Mouse (Mus musculus) hindbrain, embryonic 12.5 days (tissue): ENCODE measurements around the gene Dgkh. TPM values are rescaled to one million over a fixed set of nuclear protein-coding genes. Genes with fewer than 3 reads are reported as not detected.
A peak's percentile ranks its signal among the peaks of the same experiment; 100 is the strongest.

Experiments used
- ATAC-seq: fragments of 200-750 bp; cut with Nextera tagmentation; 2 replicates; pipeline ENCODE4 v1.8.0; 2017; ENCODE audit warnings: moderate TSS enrichment; ENCODE audit not compliant: low FRiP score
- H3K27ac ChIP-seq: fragments of 300-500 bp; sonication (generic); 2 replicates; pipeline ENCODE4 v1.5.1; 2016; ENCODE audit warnings: mild to moderate bottlenecking
- H3K27me3 ChIP-seq: fragments of 300-500 bp; sonication (generic); 2 replicates; pipeline ENCODE4 v1.6.1; 2016; ENCODE audit warnings: mild to moderate bottlenecking
- H3K36me3 ChIP-seq: fragments of 300-500 bp; sonication (generic); 2 replicates; pipeline ENCODE4 v1.6.1; 2016; ENCODE audit warnings: mild to moderate bottlenecking
- H3K4me1 ChIP-seq: fragments of 300-500 bp; sonication (generic); 2 replicates; pipeline ENCODE4 v1.6.1; 2016
- H3K4me2 ChIP-seq: fragments of 300-500 bp; sonication (generic); replicated peaks from 2 replicates; pipeline ENCODE4 v1.6.1; 2016; ENCODE audit warnings: mild to moderate bottlenecking
- H3K4me3 ChIP-seq: fragments of 300-500 bp; sonication (generic); 2 replicates; pipeline ENCODE4 v1.5.1; 2016; ENCODE audit warnings: mild to moderate bottlenecking
- H3K9ac ChIP-seq: fragments of 300-500 bp; sonication (generic); 2 replicates; pipeline ENCODE4 v1.6.1; 2016; ENCODE audit warnings: mild to moderate bottlenecking, moderate library complexity
- H3K9me3 ChIP-seq: fragments of 300-500 bp; sonication (generic); replicated peaks from 2 replicates; pipeline ENCODE4 v1.6.1; 2016; ENCODE audit warnings: mild to moderate bottlenecking
- WGBS: fragments of 180-500 bp; shearing (Covaris S2); methylation state at CpG from one replicate; pipeline ENCODE4 v1.1.7; 2016; 5-methylcytosine and 5-hydroxymethylcytosine counted together
- polyA plus RNA-seq: library from polyadenylated mRNA; unstranded; fragments of >200 nt; fragmentation: Nextera tagmentation; extraction: Ambion mirVana; gene quantifications from 2 replicates; pipeline ENCODE4 v1.2.1, GENCODE M21; 2016

Dgkh gene
- polyA plus RNA-seq, 1 experiment from 2014 or later, result 2.8 TPM

GRCm38 (mm10) chr14:78539821-78540220 is 192.8 kb downstream of the Dgkh start:
- whole genome bisulfite sequencing, result 93% methylated on average over 1 of the region's 1 CpGs
- Histone ChIP-seq H3K4me1 (peaks cover 15% of the 10 kb centered on the region), H3K4me2 (no peak overlapping the region), H3K9ac (no peak overlapping the region), H3K4me3 (no peak overlapping the region), H3K9me3 (no peaks in the 10 kb centered on the region), H3K36me3 (no peaks in the 10 kb centered on the region), H3K27me3 (no peaks in the 10 kb centered on the region), H3K27ac (no peak overlapping the region)
- ATAC-seq, result no peak

GRCm38 (mm10) chr14:78538572-78539320 is 193.8 kb downstream of the Dgkh start:
- no peak overlapping the region for H3K27ac ChIP-seq
- H3K27me3 ChIP-seq, result no peaks in the 10 kb centered on the region
- ATAC-seq, result no peak
- peaks cover 23% of the 10 kb centered on the region for H3K4me1 ChIP-seq
- no peaks in the 10 kb centered on the region for H3K9me3 ChIP-seq
- no peak overlapping the region for H3K4me2 ChIP-seq
- 41% methylated on average over 5 of the region's 5 CpGs for WGBS
- H3K9ac ChIP-seq, result no peak overlapping the region
- H3K36me3 ChIP-seq, result no peaks in the 10 kb centered on the region
- H3K4me3 ChIP-seq, result no peak overlapping the region

DNA sequence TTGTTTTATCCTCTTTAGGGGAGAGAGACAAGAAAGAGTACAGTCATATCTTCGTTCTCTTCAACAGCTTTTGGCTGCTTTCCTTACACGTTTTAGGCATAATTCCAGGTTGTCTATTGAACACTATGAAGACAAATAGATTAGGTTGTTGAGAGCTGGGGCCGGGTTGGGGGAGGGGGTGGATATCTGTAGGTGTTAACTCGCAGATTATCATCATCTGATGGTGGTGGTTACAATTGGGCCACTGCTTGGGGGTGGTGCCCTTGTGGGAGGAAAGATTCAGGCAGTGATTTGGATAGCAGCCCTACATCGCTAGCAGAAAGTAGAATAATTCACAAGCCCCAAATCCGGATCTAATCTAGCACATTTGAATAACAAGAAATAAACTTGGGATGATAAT is 195.0 kb downstream of the Dgkh start:
- Histone ChIP-seq H3K36me3 (no peaks in the 10 kb centered on the region), H3K4me3 (peak overlapping the region; percentile 85), H3K4me2 (peak overlapping the region; percentile 64), H3K27ac (peak overlapping the region; percentile 75; the same call in 1 of the 2 replicates), H3K9ac (no peak overlapping the region), H3K9me3 (no peaks in the 10 kb centered on the region), H3K27me3 (no peaks in the 10 kb centered on the region), H3K4me1 (peaks cover 23% of the 10 kb centered on the region)
- WGBS, result 51% methylated on average over 6 of the region's 6 CpGs
- no peak for ATAC-seq

GRCm38 (mm10) chr14:78536281-78537165 is 196.1 kb downstream of the Dgkh start, which contains the start of gene Akap11:
TSS of gene Akap11 (minus strand) at chr14:78536808.
- Histone ChIP-seq H3K4me2 (peak within 1 kb of the TSS; percentile 64), H3K4me3 (peak within 1 kb of the TSS; percentile 85), H3K27ac (peak within 1 kb of the TSS; percentile 93), H3K9ac (peak within 1 kb of the TSS; percentile 95), H3K27me3 (no peaks in the 10 kb centered on the region), H3K4me1 (peaks cover 24% of the 10 kb centered on the region), H3K9me3 (no peaks in the 10 kb centered on the region), H3K36me3 (no peaks in the 10 kb centered on the region)
- ATAC-seq, result peak; percentile 97
- WGBS, result under 1% methylated on average over 81 of the region's 82 CpGs

GRCm38 (mm10) chr14:78535366-78535765 is 197.2 kb downstream of the Dgkh start:
- Histone ChIP-seq H3K4me2 (peak overlapping the region; percentile 64), H3K27ac (no peak overlapping the region; the same call in 1 of the 2 replicates), H3K9ac (peak overlapping the region; percentile 95), H3K36me3 (no peaks in the 10 kb centered on the region), H3K4me3 (peak overlapping the region; percentile 85), H3K27me3 (no peaks in the 10 kb centered on the region), H3K9me3 (no peaks in the 10 kb centered on the region), H3K4me1 (peaks cover 26% of the 10 kb centered on the region)
- 41% methylated on average over 2 of the region's 2 CpGs for WGBS
- ATAC-seq, result no peak

GRCm38 (mm10) chr14:78534651-78535050 is 197.9 kb downstream of the Dgkh start:
- H3K9ac ChIP-seq, result no peak overlapping the region
- no peak for ATAC-seq
- no peaks in the 10 kb centered on the region for H3K27me3 ChIP-seq
- H3K9me3 ChIP-seq, result no peaks in the 10 kb centered on the region
- H3K4me3 ChIP-seq, result no peak overlapping the region
- WGBS, result 94% methylated on average over 5 of the region's 5 CpGs
- H3K36me3 ChIP-seq, result no peaks in the 10 kb centered on the region
- H3K4me1 ChIP-seq, result peaks cover 26% of the 10 kb centered on the region
- H3K27ac ChIP-seq, result no peak overlapping the region
- H3K4me2 ChIP-seq, result no peak overlapping the region

DNA sequence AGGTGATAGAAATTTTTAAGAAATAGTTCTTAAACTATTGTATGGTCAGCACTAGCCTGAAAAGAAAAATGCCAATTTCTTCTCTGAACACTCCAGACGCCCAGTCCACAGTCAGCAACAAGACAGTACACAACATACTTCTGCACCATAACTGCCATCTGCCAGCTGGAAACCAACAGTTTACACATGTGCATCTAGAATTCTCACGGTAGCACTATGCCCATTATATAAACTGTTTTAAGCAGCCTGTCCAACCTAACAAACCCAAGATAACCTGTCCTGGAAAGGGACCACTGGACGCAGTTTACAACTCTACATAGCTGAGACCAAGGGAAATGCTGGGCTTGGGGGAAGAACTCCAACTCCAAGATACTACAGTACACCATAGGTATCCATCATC is 198.9 kb downstream of the Dgkh start:
- Histone ChIP-seq H3K9me3 (no peaks in the 10 kb centered on the region), H3K36me3 (no peaks in the 10 kb centered on the region), H3K4me3 (no peak overlapping the region), H3K9ac (no peak overlapping the region), H3K4me2 (no peak overlapping the region), H3K27ac (no peak overlapping the region), H3K27me3 (no peaks in the 10 kb centered on the region), H3K4me1 (peaks cover 26% of the 10 kb centered on the region)
- WGBS, result 90% methylated on average over 3 of the region's 3 CpGs
- no peak for ATAC-seq

- Histone ChIP-seq H3K27ac (no peak overlapping the region), H3K9me3 (no peaks in the 10 kb centered on the region), H3K4me1 (peaks cover 22% of the 10 kb centered on the region), H3K9ac (no peak overlapping the region), H3K27me3 (no peaks in the 10 kb centered on the region), H3K4me2 (no peak overlapping the region), H3K4me3 (no peak overlapping the region), H3K36me3 (no peaks in the 10 kb centered on the region)
- no peak for ATAC-seq
- WGBS, result 96% methylated on average over 6 of the region's 6 CpGs
Measured at GRCm38 (mm10) chr14:78532345-78532744, 200.2 kb downstream of the Dgkh start.

DNA sequence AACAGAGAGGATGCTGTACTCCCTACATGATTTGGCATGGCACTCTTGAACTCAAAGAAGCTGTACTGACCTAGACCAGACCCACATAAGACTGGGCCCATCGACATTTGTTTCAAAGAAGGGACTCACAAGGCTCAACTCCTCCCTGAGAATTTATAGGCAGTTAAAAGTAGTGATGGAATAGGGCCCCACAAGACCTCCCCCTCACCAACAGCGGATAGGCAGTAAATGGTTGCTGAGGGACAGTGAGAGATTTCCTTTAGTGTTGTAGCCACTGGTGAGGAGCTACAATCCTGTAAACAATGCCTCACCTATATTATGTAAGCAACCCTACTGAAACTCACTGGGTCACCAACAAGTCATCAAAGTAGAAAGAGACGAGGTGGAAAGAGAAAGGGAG is 202.3 kb downstream of the Dgkh start:
- ATAC-seq, result no peak
- H3K4me2 ChIP-seq, result no peak overlapping the region
- no peak overlapping the region for H3K9ac ChIP-seq
- H3K27ac ChIP-seq, result no peak overlapping the region
- no peaks in the 10 kb centered on the region for H3K9me3 ChIP-seq
- no peaks in the 10 kb centered on the region for H3K27me3 ChIP-seq
- 87% methylated on average over 3 of the region's 3 CpGs for WGBS
- H3K4me1 ChIP-seq, result peaks cover 14% of the 10 kb centered on the region
- no peak overlapping the region for H3K4me3 ChIP-seq
- H3K36me3 ChIP-seq, result no peaks in the 10 kb centered on the region

- Histone ChIP-seq H3K27ac (no peak overlapping the region), H3K4me2 (no peak overlapping the region), H3K4me3 (no peak overlapping the region), H3K27me3 (no peaks in the 10 kb centered on the region), H3K9me3 (no peaks in the 10 kb centered on the region), H3K4me1 (peaks cover 3% of the 10 kb centered on the region; the same call in 1 of the 2 replicates), H3K36me3 (no peaks in the 10 kb centered on the region), H3K9ac (no peak overlapping the region)
- 90% methylated on average over 8 of the region's 8 CpGs for WGBS
- no peak for ATAC-seq
Measured at GRCm38 (mm10) chr14:78528461-78529425, 203.8 kb downstream of the Dgkh start.

GRCm38 (mm10) chr14:78526907-78527306 is 205.7 kb downstream of the Dgkh start:
- Histone ChIP-seq H3K4me1 (peaks cover 3% of the 10 kb centered on the region; the same call in 1 of the 2 replicates), H3K4me3 (no peak overlapping the region), H3K36me3 (no peaks in the 10 kb centered on the region), H3K9ac (no peak overlapping the region), H3K9me3 (no peaks in the 10 kb centered on the region), H3K27me3 (no peaks in the 10 kb centered on the region), H3K27ac (no peak overlapping the region), H3K4me2 (no peak overlapping the region)
- ATAC-seq, result no peak
- WGBS, result 75% methylated on average over 6 of the region's 6 CpGs
